Mouse (Mus musculus) mesoderm, embryonic 11.5 days (tissue): ENCODE data around the gene Ubxn6.
"Not testable (repeated sequence)": the region's sequence is repeated elsewhere in the genome, so short reads cannot be mapped to it uniquely, and the experiment has no call there.

Experiments
- DNase-seq: peaks from one replicate; pipeline ENCODE4 v3.0.0-alpha.2; 2012; ENCODE audit warnings: low read depth, low spot score

Ubxn6 gene

DNA sequence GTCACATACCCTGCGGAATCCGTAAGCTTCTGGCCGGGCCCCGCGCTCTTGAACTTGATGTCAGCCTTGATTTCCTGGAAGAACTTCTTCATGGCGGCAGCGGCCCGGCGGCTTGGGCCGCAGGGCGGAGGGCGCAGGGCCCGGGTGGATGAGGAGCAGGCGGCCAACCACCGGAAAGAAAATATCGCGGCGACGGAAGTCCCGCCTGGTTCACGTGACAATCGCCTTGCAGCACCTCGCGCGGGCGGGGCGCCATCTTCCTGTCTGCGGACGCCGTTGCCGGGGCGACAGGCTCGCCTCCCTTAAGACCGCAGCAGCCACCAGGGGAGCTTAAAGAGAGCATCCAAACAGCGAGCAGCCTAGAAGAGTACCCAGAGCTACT, at the start of gene Ubxn6:
Ubxn6 (minus strand) TSS at position 202 of the 382 bp plus-strand sequence.
- peak; percentile 96 for DNase-seq

DNA sequence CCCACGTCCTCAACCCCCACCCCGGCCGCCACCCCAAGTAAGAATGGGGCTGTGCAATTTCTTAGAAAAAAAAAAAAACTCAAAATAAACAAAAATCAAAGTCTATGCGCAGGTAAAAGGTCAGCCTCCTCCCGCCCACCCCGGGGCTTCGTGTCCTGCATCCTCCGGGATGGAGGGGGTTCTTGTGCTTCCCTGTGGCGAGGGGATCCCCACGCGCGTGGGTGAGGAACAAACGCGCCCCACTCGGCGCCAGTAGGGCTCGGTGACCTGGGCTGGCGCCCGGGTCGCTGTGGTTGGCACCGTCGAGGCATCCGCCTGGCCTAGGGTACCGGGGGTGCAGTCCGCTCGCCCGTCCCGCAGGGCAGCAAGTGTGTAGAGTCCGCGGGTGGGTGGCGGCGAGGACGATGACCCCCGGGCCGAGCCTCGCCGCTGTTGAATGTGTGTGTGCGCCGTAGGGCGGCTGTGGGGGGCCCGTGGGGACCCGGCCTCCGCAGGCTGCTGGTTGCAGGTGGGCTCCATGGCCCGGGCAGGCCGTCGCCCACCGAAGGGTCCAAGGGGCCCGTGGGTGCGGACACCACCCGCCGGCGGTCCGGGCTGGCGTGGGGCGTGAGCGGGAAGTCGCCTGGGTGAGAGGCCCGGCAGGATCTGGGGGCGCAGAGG, 49.0 kb upstream of the Ubxn6 start:
- DNase-seq = no peak

DNA sequence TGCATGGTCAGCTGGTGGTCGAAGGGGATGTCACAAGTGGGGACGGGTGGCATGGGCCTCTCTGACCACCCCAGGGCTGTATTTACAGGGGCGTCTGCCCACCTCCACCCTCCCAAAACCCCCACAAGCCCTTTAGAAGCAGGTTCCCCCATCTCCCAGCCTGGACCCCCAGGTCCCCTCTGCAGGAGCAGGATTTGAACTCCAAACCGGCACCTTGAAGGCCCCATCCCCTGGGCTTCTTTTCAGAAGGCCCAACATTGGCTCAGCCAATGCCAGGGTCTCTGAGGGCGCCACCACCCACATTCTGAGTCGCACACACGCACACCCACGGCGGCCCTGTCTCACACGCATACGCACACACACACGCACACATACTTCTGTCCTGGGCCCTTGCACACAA, 48.3 kb upstream of the Ubxn6 start:
- no peak for DNase-seq

DNA sequence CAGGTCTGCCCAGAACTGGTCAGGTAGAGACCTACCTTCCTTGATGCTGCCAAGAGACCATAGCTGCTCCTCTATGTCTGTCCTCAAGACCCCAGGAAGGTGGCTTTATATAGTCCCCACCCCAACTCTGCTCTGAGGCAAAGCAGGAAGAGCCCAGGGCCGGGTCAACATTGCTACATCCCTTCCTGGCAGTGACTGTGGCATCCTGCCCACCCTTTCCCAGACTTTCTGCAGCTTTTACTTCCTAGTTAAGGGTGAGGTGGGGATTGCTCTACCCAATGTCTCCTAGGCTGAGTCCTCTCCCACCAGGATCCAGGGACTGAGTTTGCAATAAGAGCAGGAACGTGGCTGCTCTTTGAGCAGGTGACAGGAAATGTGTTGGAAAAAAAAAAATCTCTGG, 47.0 kb upstream of the Ubxn6 start, which contains the start of gene Lrg1:
Lrg1 (minus strand) TSS at position 176 of the 400 bp plus-strand sequence.
- DNase-seq = no peak

DNA sequence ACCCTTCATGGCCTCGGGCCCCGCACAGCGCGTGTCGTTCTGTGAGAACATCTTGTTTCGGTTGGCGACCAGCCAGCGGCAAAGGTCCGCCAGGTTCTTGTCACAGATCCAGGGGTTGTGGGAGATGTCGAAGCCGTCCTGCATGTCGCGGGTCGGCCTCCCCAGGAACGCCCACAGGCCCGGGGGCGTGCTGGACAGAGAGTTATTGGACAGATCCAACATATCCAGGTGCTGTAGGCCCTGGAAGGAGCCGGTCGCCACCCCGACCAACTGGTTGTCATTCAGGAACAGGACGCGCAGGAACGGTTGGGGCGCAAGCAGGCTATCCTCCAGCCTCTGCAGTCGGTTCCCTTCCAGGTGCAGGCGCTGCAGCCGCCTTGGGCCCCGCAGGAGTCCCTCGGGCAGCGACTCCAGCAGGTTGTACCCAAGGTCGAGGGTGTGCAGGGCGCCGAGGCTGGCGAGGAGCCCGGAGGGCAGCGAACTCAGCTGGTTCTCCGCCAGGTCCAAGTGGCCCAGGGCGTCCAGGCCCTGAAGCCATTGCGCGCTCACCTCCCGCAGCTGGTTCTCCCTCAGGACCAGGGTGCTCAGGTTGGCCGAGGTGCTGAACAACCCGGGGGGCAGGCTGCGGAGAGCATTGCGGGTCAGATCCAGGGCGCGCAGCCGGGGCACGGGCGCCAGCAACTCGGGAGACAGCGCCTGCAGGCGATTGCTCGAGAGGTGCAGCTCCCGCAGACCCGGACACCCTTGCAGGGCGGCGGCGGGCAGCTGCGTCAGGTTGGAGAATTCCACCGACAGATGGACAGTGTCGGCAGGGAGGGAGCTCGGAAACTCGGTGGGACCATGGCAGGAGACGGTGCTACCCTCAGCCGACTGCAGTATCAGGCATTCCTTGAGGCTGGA, 45.4 kb upstream of the Ubxn6 start:
- no peak for DNase-seq

DNA sequence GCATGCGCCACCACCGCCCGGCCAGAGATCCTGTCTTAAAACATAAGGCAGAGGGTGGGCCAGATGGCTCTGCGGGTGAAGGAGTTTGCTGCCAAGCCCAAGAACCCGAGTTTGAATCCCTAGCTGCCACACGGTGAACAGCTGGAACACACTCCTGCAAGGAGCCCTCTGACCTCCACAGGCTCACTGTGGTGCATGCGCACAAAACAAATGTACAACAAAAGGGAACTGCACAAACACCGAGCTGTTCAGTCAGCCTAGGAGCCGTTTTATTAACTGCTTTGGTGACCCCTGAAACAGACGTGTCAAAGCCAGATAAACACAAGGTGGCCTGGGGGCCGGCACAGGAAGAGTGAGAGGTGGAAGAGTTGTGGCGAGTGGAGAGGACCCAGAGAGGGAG, 44.6 kb upstream of the Ubxn6 start:
- DNase-seq = no peak

DNA sequence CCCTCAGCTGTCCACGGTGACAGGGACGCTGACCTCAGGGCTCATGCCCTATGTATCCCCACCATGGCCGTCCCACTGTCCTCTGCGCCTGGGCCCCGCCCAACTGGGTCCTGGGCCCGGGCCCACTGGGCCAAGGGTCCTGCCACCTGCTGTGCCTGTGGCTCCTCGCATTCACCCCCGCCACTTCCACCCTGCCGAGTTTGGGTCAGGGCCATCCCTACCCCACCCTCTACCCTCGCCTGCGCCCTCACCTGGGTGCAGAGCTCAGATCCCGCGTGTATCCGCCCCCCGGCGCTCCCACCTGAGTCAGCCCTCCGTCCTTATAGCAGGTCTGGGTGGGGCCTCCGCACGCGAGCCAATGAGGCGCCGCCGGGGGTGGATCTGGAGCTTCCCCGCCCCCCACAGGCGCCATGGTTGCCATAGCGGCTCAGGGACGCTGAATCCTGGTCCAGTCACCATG, 42.5 kb upstream of the Ubxn6 start, which contains the start of gene Plin5:
Plin5 (minus strand) TSS at position 346 of the 460 bp plus-strand sequence.
- DNase-seq = no peak

DNA sequence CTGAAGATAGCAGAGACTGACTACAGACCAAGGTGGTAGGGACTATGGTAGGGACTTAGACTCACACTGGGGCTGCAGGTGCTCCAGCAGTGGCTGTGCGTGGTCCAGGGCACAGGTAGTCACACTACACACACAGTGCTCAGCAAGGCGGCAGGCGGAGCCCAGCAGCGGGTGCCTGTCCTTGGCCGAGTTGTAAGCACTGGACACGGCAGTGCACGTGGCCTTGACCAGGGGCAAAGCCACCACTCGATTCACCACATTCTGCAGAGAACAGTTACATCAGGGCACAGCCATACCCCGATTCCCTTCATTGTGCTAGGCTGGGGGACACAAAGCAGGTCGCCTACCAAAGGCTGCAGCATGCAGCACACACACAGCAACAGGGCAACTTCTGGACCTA, 41.4 kb upstream of the Ubxn6 start:
- DNase-seq = no peak

DNA sequence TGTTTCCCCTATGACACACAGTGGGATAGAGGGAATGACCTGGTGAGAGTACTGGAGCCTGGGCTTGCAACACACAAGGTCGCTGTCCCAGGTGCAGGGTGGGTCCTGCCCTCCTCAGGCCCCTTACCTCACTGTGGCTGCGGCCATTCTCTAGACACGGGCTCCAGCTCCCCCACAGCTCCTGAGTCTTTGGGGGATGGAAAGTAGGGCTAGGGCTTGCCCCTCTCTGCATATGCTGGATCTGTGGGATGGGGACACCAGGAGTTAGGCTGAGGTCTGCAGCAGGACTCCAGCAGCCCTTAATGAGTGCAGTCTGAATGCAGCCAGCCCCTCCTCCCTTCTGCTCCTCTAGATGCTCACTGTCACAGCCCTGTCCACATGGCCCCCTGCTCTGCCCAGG, 37.9 kb upstream of the Ubxn6 start:
- no peak for DNase-seq

DNA sequence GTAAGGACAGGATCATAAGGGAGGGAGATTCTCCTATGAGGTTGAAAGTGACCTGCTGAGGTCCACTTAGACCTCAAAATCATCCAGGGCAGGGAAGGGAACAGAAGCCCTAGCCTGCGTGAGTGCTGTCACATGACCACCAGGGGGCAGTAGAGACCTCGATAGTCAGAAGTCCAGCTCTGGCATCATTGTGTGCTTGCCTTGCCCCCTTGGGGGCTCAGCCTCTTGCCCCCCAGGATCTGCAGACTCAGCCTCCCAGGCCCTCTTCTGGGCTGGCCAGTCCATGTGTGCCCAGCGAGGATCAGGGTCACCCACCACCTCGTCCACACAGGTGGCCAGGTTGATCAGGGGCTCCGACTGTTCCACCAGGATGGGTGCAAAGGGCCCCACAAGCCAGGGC, 37.0 kb upstream of the Ubxn6 start:
- peak; percentile 86 for DNase-seq

DNA sequence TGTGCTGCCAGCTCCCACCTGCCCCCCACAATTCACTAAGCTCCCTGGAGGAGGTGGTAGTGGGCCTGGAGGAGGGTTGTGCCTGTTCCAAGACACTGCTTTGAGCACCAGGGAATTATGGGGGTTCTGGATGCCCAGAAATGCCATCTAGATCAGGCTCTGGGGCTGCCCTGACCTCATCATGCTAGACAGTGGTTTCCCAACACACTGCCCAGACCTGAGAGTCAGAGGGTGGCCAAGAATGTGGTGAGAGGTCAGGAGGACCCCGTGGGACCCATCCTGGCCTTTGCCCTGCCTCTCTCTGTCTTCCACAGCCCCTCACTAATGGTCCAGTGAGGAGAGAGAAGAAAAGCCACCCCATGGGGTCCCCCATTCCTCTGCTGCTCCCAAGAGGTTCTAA, 36.2 kb upstream of the Ubxn6 start:
- no peak for DNase-seq

DNA sequence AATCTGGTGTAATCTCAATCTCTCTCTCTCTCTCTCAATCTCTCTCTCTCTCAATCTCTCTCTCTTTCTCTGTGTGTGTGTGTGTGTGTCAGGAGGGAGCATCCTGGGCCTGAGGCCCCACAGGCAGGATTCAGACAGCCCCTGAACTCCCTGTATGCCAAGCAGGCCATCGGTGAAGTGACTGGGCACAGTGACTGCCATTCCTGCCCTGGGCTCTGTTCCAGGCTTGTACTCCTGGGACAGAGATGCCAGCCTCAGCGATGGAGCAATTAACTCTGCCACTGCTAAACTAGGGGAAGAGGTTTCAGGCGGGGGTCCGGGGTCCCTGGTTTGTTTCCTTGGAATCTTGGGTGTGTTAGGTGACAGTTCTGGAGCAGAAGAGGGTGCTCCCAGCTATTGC, 35.7 kb upstream of the Ubxn6 start:
- DNase-seq = no peak

DNA sequence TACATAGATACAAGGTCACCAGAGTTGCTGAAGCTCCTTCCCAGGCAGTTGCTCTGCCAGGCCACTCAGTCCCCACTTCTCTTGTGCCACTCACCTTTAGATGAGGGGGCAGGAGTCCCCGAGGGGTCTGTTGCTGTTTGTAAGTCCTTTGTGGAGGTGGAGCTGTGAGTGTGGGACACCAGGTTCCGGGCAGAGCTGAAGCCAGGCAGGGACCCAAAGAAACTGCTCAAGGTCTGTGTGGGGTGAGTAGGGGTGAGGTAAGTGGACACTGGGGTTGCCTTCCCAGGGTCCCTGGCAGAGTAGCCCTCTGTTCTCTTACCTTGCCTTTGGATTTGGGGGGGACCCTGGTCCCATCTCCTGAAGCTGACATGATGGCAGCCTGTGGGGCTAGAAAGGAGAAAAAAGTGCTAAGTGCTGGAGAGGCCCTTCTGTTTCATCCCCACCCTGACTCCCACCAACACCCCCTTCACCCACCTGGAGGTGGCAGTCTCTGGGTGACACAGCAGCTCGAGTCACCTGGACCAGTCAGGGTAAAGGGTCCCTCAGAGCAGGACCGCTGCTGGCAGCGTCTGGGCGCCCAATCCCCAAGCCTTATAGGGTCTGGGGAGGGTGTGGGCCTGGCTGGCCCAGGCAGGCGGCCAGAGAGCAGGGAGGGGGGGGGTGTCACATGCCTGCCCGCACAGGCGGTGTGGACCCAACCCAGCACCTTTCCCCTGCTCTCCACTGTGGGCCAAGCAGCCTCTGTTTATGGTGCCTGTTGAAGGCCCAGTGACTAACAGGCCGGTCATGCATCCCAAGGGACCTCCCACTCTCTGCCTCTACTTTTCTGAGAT, 34.6 kb upstream of the Ubxn6 start, which contains the start of gene Plin4:
Plin4 (minus strand) TSS at position 585 of the 833 bp plus-strand sequence.
- no peak for DNase-seq

DNA sequence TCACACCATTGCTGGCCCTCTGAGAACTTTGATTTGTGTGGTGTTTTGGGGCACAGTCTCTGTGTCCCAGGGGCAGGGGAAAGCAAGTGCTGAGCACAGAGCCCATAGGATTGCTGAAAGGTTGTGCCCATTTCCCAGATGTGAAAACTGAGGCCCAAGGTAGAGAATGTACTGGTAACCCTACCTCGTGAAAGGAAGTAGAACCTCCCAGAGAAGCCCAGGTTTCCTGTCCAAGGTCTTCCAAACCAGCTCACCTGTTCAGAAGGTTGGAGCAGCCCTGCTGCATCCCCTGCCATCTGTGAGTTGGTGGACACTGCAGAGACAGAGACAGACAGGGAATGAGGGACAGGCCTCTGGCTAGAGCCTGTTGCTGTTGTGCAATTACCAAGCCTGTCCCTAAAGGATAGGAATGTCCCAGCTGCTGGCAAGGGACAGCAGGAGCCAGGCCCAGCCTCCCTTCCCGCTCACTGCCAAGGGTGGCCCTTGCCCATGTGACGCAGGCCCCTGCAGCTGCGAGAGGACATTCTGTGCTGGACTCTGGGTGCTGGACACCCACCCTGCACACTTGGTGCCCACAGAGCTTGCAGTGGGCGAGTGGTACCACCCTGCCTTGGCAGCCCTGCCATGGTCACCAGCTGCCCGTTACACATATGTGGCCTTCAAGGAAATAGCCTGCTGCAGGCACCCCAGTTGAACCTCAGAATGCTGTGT, 33.7 kb upstream of the Ubxn6 start:
- no peak for DNase-seq

DNA sequence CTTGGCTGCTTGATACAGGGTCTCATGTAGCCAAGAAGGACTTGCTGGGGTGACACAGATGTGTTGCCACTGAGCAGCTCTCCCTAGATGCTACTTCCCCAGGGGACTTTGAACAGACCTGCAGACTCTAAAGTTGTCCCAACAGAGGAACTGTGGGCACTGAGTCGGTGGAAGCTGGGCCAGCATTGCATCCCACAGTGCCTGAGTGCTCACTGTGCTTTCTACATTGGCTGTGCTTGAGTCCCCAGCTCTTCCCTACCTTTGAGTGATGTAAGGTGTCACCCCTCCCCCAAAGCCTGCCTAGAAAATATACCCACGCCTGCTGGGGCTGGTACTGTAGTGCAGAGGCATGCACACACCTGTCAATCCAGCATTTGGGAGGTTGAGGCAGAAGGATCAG, 32.9 kb upstream of the Ubxn6 start:
- DNase-seq = no peak

DNA sequence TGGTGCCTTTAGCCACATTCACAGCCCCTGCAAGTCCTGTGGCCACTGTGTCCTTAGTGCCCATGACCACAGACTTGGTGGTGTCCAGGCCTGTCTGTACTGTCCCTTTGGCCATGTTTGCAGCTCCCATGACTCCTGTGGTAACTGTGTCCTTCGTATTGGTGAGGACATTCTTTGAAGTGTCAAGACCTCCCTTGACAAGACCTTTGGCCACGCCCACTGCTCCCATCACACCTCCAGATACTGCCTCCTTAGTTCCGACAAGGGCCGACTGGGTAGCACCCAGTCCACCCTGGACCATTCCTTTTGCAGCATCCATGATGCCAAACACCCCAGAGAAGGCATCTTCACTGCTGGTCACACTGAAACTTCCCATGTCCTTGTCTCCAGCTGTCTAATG, 32.2 kb upstream of the Ubxn6 start:
- no peak for DNase-seq

DNA sequence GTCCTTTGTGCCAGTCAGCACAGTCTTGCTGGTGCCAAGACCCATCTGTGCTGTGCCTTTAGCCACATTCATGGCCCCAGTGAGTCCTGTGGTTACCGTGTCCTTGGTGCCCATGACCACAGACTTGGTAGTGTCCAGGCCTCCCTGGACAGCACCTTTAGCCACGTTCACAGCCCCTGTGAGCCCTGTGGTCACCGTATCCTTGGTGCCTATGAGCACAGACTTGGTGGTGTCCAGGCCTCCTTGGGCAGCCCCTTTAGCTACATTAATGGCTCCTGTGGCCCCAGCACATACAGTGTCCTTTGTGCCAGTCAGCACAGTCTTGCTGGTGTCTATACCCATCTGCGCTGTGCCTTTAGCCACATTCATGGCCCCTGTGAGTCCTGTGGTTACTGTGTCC, 31.6 kb upstream of the Ubxn6 start:
- DNase-seq = not testable (repeated sequence)

DNA sequence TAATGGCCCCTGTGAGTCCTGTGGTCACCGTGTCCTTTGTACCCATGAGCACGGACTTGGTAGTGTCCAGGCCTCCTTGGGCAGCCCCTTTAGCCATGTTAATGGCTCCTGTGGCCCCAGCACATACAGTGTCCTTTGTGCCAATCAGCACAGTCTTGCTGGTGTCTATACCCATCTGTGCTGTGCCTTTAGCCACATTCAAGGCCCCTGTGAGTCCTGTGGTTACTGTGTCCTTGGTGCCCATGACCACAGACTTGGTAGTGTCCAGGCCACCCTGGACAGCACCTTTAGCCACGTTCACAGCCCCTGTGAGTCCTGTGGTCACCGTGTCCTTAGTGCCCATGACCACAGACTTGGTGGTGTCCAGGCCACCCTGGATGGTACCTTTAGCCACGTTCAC, 30.0 kb upstream of the Ubxn6 start:
- not testable (repeated sequence) for DNase-seq

DNA sequence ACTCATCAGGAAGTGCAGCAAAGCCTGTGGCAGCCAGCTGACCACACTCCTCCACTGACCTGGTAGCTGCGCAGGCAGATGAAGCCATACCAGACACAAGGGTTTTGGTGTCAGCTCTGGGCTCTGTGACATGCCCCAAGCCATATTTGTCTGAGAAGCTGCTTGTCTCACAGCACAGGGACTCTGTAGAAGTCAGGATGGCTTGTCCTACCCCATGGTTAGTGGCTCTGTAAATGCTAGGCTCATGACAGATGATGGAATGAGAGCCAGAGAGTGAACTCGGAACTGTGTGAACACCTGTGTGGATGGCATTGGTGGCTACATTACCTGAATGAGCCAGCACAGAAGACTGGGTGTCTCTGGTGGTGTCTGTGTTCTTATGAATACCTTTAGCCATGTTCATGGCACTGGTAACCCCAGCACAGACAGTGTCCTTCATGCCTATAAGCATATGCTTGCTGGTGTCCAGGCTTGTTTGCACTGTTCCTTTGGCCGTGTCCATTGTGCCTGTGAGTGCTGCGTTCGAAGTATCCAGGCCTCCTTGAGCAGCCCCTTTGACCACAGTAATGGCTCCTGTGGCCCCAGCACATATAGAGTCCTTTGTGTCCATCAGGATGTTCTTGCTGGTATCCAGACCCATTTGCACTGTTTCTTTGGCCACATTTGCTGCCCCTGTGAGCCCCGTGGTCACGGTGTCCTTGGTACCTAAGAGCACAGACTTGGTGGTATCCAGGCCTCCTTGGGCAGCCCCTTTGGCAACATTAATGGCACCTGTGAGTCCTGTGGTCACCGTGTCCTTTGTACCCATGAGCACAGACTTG, 28.8 kb upstream of the Ubxn6 start:
- DNase-seq = no peak

DNA sequence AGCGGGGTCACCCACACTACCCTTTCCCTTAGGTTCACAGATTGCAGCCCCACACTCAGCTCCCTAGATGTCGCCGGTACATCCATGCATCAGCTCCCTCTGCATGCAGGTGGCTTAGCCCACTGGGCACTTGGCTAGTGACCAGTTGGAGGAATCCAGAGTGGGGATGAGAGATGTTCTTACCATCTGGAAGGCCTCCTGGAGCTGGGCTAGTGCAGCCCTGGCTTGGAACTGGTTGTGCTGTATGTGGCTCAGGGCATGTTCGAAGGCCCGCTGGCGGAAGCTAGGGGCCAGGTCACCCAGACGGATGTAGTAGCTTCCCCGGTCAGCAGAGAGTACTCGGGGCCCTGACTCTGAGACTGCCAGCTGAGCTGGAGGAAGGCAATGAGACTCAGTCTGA, 28.1 kb upstream of the Ubxn6 start:
- DNase-seq = no peak
